Mouse (Mus musculus) thymus, adult 2 months (tissue): Measurements from ENCODE around the gene Cilp. TPM values are rescaled to one million over a fixed set of nuclear protein-coding genes. Genes with fewer than 3 reads are reported as not detected.

Experiments
- DNase-seq: peaks from one replicate; pipeline ENCODE4 v3.0.0; 2021
- H3K27ac ChIP-seq: fragments of 200-500 bp; 2 replicates; pipeline ENCODE4 v1.5.1; 2012; ENCODE audit warnings: low read length, control low read depth; ENCODE audit not compliant: control insufficient read depth, insufficient read depth
- H3K27me3 ChIP-seq: fragments of 200-500 bp; 2 replicates; pipeline ENCODE4 v1.6.1; 2012; ENCODE audit warnings: mild to moderate bottlenecking, low read length, moderate library complexity, mixed read lengths; ENCODE audit not compliant: control insufficient read depth, insufficient read depth
- H3K36me3 ChIP-seq: fragments of 200-500 bp; 2 replicates; pipeline ENCODE4 v1.6.1; 2012; ENCODE audit warnings: mild to moderate bottlenecking, low read length, moderate library complexity; ENCODE audit not compliant: control insufficient read depth, insufficient read depth
- H3K4me1 ChIP-seq: fragments of 200-500 bp; replicated peaks from 2 replicates; pipeline ENCODE4 v1.6.1; 2012; ENCODE audit warnings: low read length; ENCODE audit not compliant: control insufficient read depth, insufficient read depth
- H3K4me3 ChIP-seq: fragments of 200-500 bp; 2 replicates; pipeline ENCODE4 v1.5.1; 2012; ENCODE audit warnings: mild to moderate bottlenecking, low read length, control low read depth, moderate library complexity; ENCODE audit not compliant: control insufficient read depth, insufficient read depth
- CTCF ChIP-seq: fragments of 200-500 bp; IDR thresholded peaks from 2 replicates; pipeline ENCODE4 v1.5.1; 2012; ENCODE audit warnings: mild to moderate bottlenecking, control low read depth, low read length, moderate library complexity, borderline replicate concordance; ENCODE audit not compliant: control insufficient read depth, poor library complexity, insufficient read depth; ENCODE audit errors: extremely low read depth
- POLR2A ChIP-seq: fragments of 200-500 bp; IDR thresholded peaks from 2 replicates; pipeline ENCODE4 v1.6.1; 2012; ENCODE audit warnings: mild to moderate bottlenecking, low read length, control low read depth, moderate library complexity; ENCODE audit not compliant: control insufficient read depth, poor library complexity, insufficient read depth; ENCODE audit errors: extremely low read depth
- WGBS: fragments of 180-500 bp; shearing (Covaris S2); methylation state at CpG from one replicate; pipeline ENCODE4 v1.1.7; 2018; 5-methylcytosine and 5-hydroxymethylcytosine counted together
- polyA plus RNA-seq: library from polyadenylated mRNA; depleted of rRNA; stranded (reverse); fragments of >200 nt; gene quantifications from 2 replicates; pipeline ENCODE4 v1.2.3, GENCODE M21; 2012

The Cilp gene
- polyA plus RNA-seq, 1 experiment: 1.8 TPM

DNA sequence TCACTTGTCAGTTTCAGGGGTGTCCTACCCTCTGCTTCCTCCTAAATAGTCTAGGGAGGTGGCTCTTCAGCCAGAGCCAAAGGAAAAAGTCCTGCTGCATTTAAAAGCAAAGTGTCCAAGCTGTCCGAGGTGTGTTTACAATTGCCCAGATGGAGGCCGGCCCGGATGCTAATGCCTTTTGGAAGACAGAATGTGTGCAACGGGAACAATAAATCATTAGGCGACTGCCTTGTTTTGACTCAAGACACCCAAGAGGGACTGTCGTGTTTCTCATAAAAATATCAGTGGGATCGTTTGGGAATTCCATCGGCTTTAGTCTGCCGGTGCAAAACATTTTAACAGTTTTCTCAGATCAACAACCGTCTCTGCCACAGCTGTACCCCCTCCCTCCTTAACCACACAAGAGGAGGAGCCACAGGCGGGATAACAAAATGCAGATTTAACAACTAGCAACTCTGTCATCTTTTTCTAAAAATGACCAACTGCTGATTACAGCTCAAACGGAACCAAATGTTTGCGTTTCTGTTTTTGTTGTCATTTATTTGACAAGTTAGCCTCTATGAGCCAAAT, 26.7 kb upstream of the Cilp start:
- TF ChIP-seq POLR2A (no peak), CTCF (no peak)
- Histone ChIP-seq H3K27me3 (no peaks in the 10 kb centered on the region), H3K4me1 (peaks cover 20% of the 10 kb centered on the region), H3K36me3 (no peaks in the 10 kb centered on the region), H3K27ac (peak overlapping the region; percentile 44), H3K4me3 (no peak overlapping the region)
- WGBS: 59% methylated on average over 13 of the region's 13 CpGs
- DNase-seq: peak; percentile 36

DNA sequence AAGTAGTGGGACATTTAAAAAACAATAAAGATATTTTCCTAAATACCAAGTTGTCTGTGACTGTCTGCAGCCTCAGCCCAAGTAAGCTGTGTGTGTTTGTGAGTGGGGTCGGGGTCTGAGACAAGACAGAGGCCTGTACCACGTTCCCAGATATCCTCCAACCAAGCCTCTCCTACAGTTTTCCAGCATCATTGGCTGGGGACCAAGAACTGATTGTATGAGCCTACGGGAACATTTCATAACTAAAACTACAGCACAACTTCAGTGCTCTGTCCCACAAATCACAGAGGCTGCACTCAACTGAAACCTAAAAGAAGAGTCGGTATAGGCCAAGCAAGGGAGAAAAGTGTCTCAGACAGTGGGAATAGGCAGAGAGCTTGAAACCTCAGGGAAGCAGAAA, 25.8 kb upstream of the Cilp start:
- Histone ChIP-seq H3K27me3 (no peaks in the 10 kb centered on the region), H3K4me1 (peaks cover 20% of the 10 kb centered on the region), H3K4me3 (no peak overlapping the region), H3K36me3 (no peaks in the 10 kb centered on the region), H3K27ac (no peak overlapping the region)
- DNase-seq: no peak
- 97% methylated on average over 4 of the region's 4 CpGs for WGBS
- no peak for TF ChIP-seq POLR2A
- TF ChIP-seq CTCF: no peak

GRCm38 (mm10) chr9:65239731-65240130, 25.2 kb upstream of the Cilp start:
- H3K36me3 ChIP-seq: no peaks in the 10 kb centered on the region
- H3K4me3 ChIP-seq: no peak overlapping the region
- TF ChIP-seq CTCF (no peak), POLR2A (no peak)
- H3K27me3 ChIP-seq: no peaks in the 10 kb centered on the region
- peaks cover 20% of the 10 kb centered on the region for H3K4me1 ChIP-seq
- 93% methylated on average over 5 of the region's 5 CpGs for WGBS
- H3K27ac ChIP-seq: no peak overlapping the region
- no peak for DNase-seq

DNA sequence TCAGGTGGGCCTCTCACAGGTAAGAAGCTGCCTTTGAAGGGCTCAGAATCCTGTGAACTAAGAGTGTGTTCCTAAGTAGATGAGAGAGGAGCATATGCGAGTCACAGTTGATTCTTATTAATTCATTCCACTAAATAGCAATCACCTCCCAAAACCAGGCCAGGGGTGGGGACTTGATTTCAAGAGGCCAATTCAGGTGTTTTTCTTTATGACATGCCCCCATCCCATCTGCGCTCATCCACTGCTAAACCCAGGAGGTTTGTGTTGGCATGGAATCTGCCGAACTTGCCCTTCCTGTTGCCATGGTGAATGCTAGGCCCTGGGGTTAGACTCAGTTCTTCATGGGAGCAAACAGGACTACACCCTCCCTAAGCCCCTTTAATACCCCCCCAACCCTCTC, 24.4 kb upstream of the Cilp start:
- Histone ChIP-seq H3K27me3 (no peaks in the 10 kb centered on the region), H3K36me3 (no peaks in the 10 kb centered on the region), H3K27ac (no peak overlapping the region), H3K4me1 (peaks cover 20% of the 10 kb centered on the region), H3K4me3 (no peak overlapping the region)
- 99% methylated on average over 3 of the region's 3 CpGs for WGBS
- TF ChIP-seq CTCF (no peak), POLR2A (no peak)
- no peak for DNase-seq

GRCm38 (mm10) chr9:65241973-65242372, 23.0 kb upstream of the Cilp start:
- Histone ChIP-seq H3K27me3 (no peaks in the 10 kb centered on the region), H3K4me3 (no peak overlapping the region), H3K27ac (no peak overlapping the region), H3K36me3 (no peaks in the 10 kb centered on the region), H3K4me1 (peaks cover 14% of the 10 kb centered on the region)
- no peak for DNase-seq
- TF ChIP-seq CTCF (no peak), POLR2A (no peak)
- WGBS: 72% methylated on average over 5 of the region's 5 CpGs

DNA sequence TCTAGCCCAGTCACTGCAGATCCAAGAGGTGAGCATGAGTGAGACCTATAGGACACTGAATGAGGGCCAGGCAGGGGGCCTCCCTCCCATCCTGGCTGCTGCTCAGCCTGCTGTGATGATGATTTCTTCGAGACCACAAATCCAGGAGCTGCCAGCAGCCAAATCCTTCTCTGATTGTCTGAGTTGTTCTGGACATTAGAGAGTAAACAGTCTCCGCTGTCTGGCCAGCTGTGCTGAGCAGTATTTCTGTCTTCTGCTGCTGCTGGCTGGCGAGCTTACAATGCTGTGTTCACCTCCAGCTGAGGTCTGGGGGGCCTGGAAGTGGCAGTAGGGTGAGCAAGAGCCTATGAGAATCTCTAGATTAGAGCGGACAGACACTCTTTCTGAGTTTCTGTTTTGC, 21.7 kb upstream of the Cilp start:
- H3K27ac ChIP-seq: no peak overlapping the region
- peaks cover 12% of the 10 kb centered on the region for H3K4me1 ChIP-seq
- DNase-seq: no peak
- 87% methylated on average over 4 of the region's 4 CpGs for WGBS
- no peak overlapping the region for H3K4me3 ChIP-seq
- TF ChIP-seq CTCF (no peak), POLR2A (no peak)
- no peaks in the 10 kb centered on the region for H3K27me3 ChIP-seq
- H3K36me3 ChIP-seq: no peaks in the 10 kb centered on the region
